ENCODE assay signal across 16 mouse cellular contexts in the genomic region with DNA sequence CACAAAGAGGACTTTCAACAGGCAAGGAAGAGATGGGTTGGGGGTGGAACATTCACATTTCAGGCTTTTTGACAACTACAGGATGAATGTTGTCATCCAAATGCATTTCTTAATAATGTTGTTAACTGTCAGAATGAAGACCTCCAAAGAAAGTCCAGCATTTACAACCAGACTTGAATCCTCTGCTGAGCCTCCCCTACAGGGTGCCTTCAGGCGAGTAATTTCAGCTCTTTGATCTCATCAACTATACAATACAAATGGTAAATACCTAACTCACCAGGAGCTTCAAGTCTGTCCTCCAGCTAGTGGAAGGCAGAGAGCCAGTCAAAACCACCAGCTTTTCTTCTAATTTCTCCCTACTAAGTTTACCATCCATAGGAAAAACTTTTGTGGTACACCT.
"Had no signal": no experiment of that assay in that cellular context is flagged by ENCODE, and none has a peak within 500 bp of the region (broad histone marks: within the 10 kb centered on the region; RNA-seq: fewer than 3 reads in every experiment).

No protein-coding gene starts in this region.

- H3K27ac ChIP-seq: layer of hippocampus, adult 2 months; liver, embryonic 13.5 days; midbrain, embryonic 13.5 days; neural tube, embryonic 13.5 days had no signal

- H3K36me3 ChIP-seq: liver, embryonic 13.5 days; midbrain, embryonic 13.5 days; neural tube, embryonic 13.5 days had no signal

- H3K27me3 ChIP-seq: liver, embryonic 13.5 days; midbrain, embryonic 13.5 days; neural tube, embryonic 13.5 days had no signal

- H3K4me1 ChIP-seq: liver, embryonic 13.5 days; midbrain, embryonic 13.5 days; neural tube, embryonic 13.5 days had no signal

- H3K4me3 ChIP-seq: layer of hippocampus, adult 2 months; liver, embryonic 13.5 days; midbrain, embryonic 13.5 days; myocyte; neural tube, embryonic 13.5 days had no signal

- H3K9ac ChIP-seq: liver, embryonic 13.5 days; lung, embryonic 14.5 days; midbrain, embryonic 13.5 days; neural tube, embryonic 13.5 days had no signal

- ATAC-seq: intestine, embryonic 16.5 days; lung, postnatal 0 days; midbrain, embryonic 13.5 days had no signal

- DNase-seq: kidney, adult 18-20 months; kidney, adult 9 months; kidney, postnatal 25 days; layer of hippocampus, adult 9-11 months; liver, embryonic 13.5 days; lung, embryonic 14.5 days; lung, postnatal 36 days; retina, postnatal 1 day; thymus, adult 18-20 months; thymus, postnatal 36 days had no signal

- H3K9me3 ChIP-seq: liver, embryonic 13.5 days; midbrain, embryonic 13.5 days; neural tube, embryonic 13.5 days had no signal

- H3K4me2 ChIP-seq: liver, embryonic 13.5 days; lung, embryonic 14.5 days; midbrain, embryonic 13.5 days; neural tube, embryonic 13.5 days had no signal
